Mouse (Mus musculus): ENCODE data around the gene Rassf2. TPM values are rescaled to one million over a fixed set of nuclear protein-coding genes. Genes with fewer than 3 reads are reported as not detected.

Rassf2 gene
- polyA plus RNA-seq, 1 experiment from 2014 or later: 11.3 TPM

DNA sequence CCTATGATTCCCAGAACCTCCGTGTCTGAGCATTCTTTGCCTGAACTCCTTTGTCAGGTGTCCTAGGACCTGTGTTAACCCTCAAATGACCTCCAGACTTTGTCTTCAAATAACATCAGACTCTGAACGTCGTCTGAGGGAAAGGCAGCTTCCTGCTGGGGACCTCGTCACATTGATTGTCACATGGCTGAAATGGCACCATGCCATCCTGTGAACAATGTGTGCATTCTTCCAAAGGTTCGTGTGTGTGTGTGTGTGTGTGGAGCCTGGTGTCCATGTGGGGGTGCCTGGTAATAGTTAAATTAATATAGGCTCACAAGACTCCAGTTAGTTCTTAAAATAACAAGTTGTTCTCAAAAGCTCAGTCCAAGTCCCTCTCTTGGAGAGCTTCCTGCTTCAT is 32.7 kb downstream of the Rassf2 start:
- 51% methylated on average over 5 of the region's 5 CpGs for WGBS
- 0 out of 2 replicates have a peak, but pooled peaks cover 9% of the 10 kb centered on the region for H3K27me3 ChIP-seq
- peaks cover 2% of the 10 kb centered on the region; the same call in 1 of the 2 replicates for H3K36me3 ChIP-seq
- peaks cover 45% of the 10 kb centered on the region for H3K4me1 ChIP-seq
- no peak overlapping the region for H3K4me2 ChIP-seq
- H3K27ac ChIP-seq: no peak overlapping the region
- no peak for ATAC-seq (replicated peaks; ENCODE audit: low FRiP score)
- H3K9ac ChIP-seq: no peak overlapping the region
- no peaks in the 10 kb centered on the region for H3K9me3 ChIP-seq (replicated peaks)
- H3K4me3 ChIP-seq (replicated peaks): no peak overlapping the region

GRCm38 (mm10) chr2:131996369-131996768 is 33.7 kb downstream of the Rassf2 start:
- H3K27ac ChIP-seq: no peak overlapping the region
- WGBS: 62% methylated on average over 7 of the region's 7 CpGs
- no peak overlapping the region for H3K4me2 ChIP-seq
- H3K4me1 ChIP-seq: peaks cover 38% of the 10 kb centered on the region
- H3K27me3 ChIP-seq: 0 out of 2 replicates have a peak, but pooled peaks cover 9% of the 10 kb centered on the region
- H3K4me3 ChIP-seq (replicated peaks): no peak overlapping the region
- no peak overlapping the region for H3K9ac ChIP-seq
- peaks cover 2% of the 10 kb centered on the region; the same call in 1 of the 2 replicates for H3K36me3 ChIP-seq
- H3K9me3 ChIP-seq (replicated peaks): no peaks in the 10 kb centered on the region
- ATAC-seq (replicated peaks; ENCODE audit: low FRiP score): no peak

DNA sequence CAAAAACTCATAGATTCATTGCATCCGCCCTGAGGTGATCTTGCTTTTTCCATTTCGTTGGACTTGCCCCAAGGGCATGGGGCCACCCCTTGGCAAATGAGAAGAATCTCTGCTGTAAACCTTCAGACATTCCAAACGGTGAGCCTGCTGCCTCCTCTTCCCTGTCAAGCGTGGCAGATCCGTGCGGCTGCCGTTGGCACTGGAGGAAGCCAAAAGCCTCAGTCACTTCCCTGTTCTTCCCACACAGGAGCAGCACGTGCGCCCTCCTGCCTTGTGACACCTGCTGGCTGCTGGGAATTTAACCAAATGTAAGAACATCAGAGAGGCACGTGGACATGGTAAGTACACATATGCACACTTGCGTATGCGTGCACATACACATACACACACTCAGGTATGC is 34.3 kb downstream of the Rassf2 start:
- no peaks in the 10 kb centered on the region for H3K36me3 ChIP-seq
- 64% methylated on average over 12 of the region's 12 CpGs for WGBS
- no peak overlapping the region for H3K4me2 ChIP-seq
- H3K27ac ChIP-seq: no peak overlapping the region
- 0 out of 2 replicates have a peak, but pooled peaks cover 9% of the 10 kb centered on the region for H3K27me3 ChIP-seq
- no peaks in the 10 kb centered on the region for H3K9me3 ChIP-seq (replicated peaks)
- no peak overlapping the region for H3K9ac ChIP-seq
- ATAC-seq (replicated peaks; ENCODE audit: low FRiP score): no peak
- H3K4me1 ChIP-seq: peaks cover 40% of the 10 kb centered on the region
- H3K4me3 ChIP-seq (replicated peaks): no peak overlapping the region

DNA sequence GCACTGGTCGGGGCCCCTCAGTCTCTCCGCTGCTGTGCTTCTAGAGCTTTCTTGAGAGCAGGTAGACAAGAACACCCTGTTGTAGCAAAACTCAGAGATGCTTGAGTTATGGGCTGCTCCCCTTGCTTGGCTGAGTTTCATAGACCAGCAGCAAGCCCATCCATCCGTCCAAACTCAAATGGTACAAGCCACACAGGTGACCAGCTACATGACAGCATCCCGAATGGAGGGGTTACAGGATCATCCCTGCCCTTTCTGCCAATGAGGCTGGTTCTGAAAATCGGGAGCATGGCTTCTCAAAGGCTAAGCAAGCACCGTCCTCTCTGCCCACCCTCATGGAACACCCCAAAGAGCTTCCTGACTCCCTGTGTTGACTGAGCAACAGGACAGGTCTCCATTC is 35.1 kb downstream of the Rassf2 start:
- H3K4me2 ChIP-seq: no peak overlapping the region
- H3K4me3 ChIP-seq (replicated peaks): no peak overlapping the region
- 0 out of 2 replicates have a peak, but pooled peaks cover 9% of the 10 kb centered on the region for H3K27me3 ChIP-seq
- H3K9ac ChIP-seq: no peak overlapping the region
- 91% methylated on average over 6 of the region's 6 CpGs for WGBS
- H3K4me1 ChIP-seq: peaks cover 40% of the 10 kb centered on the region
- no peak for ATAC-seq (replicated peaks; ENCODE audit: low FRiP score)
- no peak overlapping the region for H3K27ac ChIP-seq
- no peaks in the 10 kb centered on the region for H3K9me3 ChIP-seq (replicated peaks)
- H3K36me3 ChIP-seq: no peaks in the 10 kb centered on the region

GRCm38 (mm10) chr2:131993563-131994088 is 36.4 kb downstream of the Rassf2 start:
- Histone ChIP-seq H3K4me1 (peaks cover 40% of the 10 kb centered on the region), H3K4me2 (peak overlapping the region; percentile 30), H3K9me3 (replicated peaks) (no peaks in the 10 kb centered on the region), H3K27me3 (0 out of 2 replicates have a peak, but pooled peaks cover 9% of the 10 kb centered on the region), H3K4me3 (replicated peaks) (no peak overlapping the region), H3K27ac (peak overlapping the region; percentile 43; the same call in 1 of the 2 replicates), H3K36me3 (no peaks in the 10 kb centered on the region), H3K9ac (no peak overlapping the region)
- ATAC-seq (replicated peaks; ENCODE audit: low FRiP score): peak; percentile 84
- WGBS: 19% methylated on average over 14 of the region's 14 CpGs

DNA sequence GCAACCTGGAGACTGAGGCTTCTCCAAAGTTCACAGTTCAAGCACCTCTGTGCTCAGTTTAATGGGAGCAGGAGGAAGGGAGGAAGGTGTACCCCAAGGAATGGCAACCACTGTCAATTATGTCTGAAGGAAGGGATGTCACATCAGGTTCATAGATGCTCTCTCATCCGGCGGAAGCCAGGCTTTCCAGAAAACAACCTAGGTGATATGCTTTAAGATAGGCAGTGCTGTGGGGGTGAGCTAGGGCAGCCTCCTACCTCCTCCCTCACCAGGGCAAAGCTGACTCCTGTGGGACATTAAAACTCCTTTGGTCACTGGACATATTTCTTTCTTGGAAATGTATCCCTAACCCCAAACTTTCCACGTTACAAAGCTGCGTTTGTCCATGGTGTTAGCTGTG is 36.9 kb downstream of the Rassf2 start:
- ATAC-seq (replicated peaks; ENCODE audit: low FRiP score): no peak
- 0 out of 2 replicates have a peak, but pooled peaks cover 9% of the 10 kb centered on the region for H3K27me3 ChIP-seq
- H3K9me3 ChIP-seq (replicated peaks): no peaks in the 10 kb centered on the region
- peak overlapping the region; percentile 43; the same call in 1 of the 2 replicates for H3K27ac ChIP-seq
- no peak overlapping the region for H3K9ac ChIP-seq
- 45% methylated on average over 4 of the region's 4 CpGs for WGBS
- peaks cover 40% of the 10 kb centered on the region for H3K4me1 ChIP-seq
- H3K36me3 ChIP-seq: no peaks in the 10 kb centered on the region
- no peak overlapping the region for H3K4me3 ChIP-seq (replicated peaks)
- H3K4me2 ChIP-seq: peak overlapping the region; percentile 30

DNA sequence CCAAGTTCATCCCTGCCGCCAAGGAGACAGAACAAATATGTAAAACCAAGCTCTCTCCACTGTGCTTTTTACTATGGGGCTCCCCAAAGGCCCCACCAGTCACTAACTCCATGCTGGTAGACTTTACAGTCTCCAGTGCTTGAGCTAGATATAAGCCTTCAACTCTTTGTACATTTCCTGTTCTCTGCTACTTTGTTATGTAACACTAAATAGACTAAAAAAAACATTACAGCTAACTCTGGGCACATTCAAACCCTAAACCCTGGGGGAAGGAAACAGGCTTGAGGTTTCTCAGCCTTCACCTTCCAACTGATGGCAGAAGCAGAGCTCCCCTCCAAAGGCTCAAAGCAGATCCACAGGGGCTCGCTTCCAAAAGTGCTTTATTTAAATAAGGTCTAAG is 37.6 kb downstream of the Rassf2 start:
- no peak for ATAC-seq (replicated peaks; ENCODE audit: low FRiP score)
- H3K27ac ChIP-seq: no peak overlapping the region
- H3K27me3 ChIP-seq: 0 out of 2 replicates have a peak, but pooled peaks cover 9% of the 10 kb centered on the region
- no peaks in the 10 kb centered on the region for H3K9me3 ChIP-seq (replicated peaks)
- H3K4me3 ChIP-seq (replicated peaks): no peak overlapping the region
- H3K4me2 ChIP-seq: no peak overlapping the region
- no peak overlapping the region for H3K9ac ChIP-seq
- peaks cover 40% of the 10 kb centered on the region for H3K4me1 ChIP-seq
- H3K36me3 ChIP-seq: no peaks in the 10 kb centered on the region
- 86% methylated on average over 2 of the region's 2 CpGs for WGBS

- no peak for ATAC-seq (replicated peaks; ENCODE audit: low FRiP score)
- Histone ChIP-seq H3K4me3 (replicated peaks) (no peak overlapping the region), H3K9me3 (replicated peaks) (no peaks in the 10 kb centered on the region), H3K36me3 (no peaks in the 10 kb centered on the region), H3K4me2 (no peak overlapping the region), H3K4me1 (peaks cover 11% of the 10 kb centered on the region), H3K9ac (no peak overlapping the region), H3K27me3 (no peaks in the 10 kb centered on the region), H3K27ac (no peak overlapping the region)
- WGBS: 66% methylated on average over 2 of the region's 2 CpGs
Measured at GRCm38 (mm10) chr2:131988550-131988949, 41.5 kb downstream of the Rassf2 start.

DNA sequence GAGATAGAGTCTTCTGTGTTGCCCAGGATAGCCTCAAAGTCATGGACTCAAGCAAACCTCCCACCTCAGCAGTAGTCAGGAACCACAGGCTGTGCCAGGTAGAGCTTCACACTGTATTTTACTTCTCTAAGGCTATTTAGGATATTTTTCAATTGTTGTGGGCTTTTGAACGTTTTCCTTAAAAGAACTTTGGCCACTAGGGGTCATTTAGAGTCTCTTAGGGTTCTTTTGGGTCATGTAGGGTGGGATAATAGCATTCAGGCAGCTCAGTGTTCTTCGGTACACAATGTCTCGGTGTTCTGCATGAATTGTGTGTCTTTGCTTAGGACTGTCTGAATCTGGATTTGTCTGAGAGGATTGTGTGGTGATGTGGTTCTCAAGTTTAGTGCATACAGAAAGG is 42.1 kb downstream of the Rassf2 start:
- Histone ChIP-seq H3K27ac (no peak overlapping the region), H3K36me3 (no peaks in the 10 kb centered on the region), H3K9me3 (replicated peaks) (no peaks in the 10 kb centered on the region), H3K4me2 (no peak overlapping the region), H3K4me1 (peaks cover 5% of the 10 kb centered on the region), H3K9ac (no peak overlapping the region), H3K4me3 (replicated peaks) (no peak overlapping the region), H3K27me3 (no peaks in the 10 kb centered on the region)
- ATAC-seq (replicated peaks; ENCODE audit: low FRiP score): no peak
- WGBS: 47% methylated on average over 3 of the region's 3 CpGs

DNA sequence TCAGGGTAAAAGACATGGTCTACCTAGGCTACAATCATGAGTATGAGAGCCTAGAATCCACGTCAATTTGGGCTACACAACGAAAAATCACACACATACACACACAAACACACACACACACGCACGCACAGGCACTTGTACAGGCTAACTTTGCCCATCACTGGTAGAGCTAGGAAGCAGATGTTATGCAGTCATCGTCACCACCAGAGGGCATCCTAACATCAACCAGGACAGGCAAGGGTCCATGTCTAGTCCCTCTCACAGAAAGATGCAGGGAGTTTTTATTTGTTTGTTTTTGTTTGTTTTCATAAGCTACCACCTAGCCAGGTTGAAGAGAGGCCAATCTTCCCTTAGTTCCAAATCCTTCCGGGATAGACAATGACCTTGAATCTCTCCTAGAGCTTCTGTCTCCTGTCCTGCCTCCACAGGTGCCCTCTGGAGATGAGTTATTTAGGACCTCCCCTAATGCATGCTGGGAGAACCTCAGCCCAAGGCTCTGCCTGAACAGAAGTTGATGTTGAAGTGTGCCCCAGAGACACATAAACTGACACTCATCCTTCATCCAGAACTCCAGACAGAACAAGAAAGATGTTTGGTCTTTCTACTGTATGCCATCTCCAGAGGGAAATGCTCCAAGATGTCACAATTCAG is 47.4 kb downstream of the Rassf2 start:
- ATAC-seq (replicated peaks; ENCODE audit: low FRiP score): peak; percentile 81
- 27% methylated on average over 6 of the region's 6 CpGs for WGBS

DNA sequence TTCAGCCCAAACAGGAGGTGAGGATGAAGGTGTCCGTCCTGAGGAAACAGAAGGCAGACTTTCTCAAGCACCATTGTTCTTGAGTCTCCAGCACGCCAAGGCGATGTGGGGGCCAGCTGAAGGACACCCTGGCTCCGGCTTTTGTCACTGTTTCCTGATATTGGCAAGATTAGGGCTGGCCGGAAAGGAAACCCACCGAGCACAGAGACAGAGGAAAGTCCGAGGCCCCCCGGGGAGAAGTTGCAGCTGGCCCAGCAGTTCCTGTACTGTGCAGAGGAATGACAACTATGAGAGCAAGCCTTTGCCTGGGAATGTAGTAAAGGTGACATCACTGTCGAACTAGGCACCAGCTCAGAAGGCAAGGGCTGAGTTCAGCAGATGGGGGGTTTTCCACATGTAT is 49.2 kb downstream of the Rassf2 start:
- Histone ChIP-seq H3K36me3 (no peaks in the 10 kb centered on the region), H3K9me3 (replicated peaks) (0 out of 2 replicates have a peak, but pooled peaks cover 7% of the 10 kb centered on the region), H3K27ac (no peak overlapping the region), H3K4me1 (peaks cover 2% of the 10 kb centered on the region; the same call in 1 of the 2 replicates), H3K4me2 (no peak overlapping the region), H3K27me3 (0 out of 2 replicates have a peak, but pooled peaks cover 4% of the 10 kb centered on the region), H3K4me3 (replicated peaks) (no peak overlapping the region), H3K9ac (no peak overlapping the region)
- ATAC-seq (replicated peaks; ENCODE audit: low FRiP score): no peak; the same call in 1 of the 2 replicates
- WGBS: 53% methylated on average over 9 of the region's 9 CpGs

More for the DNA sequence above, 47.4 kb downstream of the Rassf2 start:
- no peak overlapping the region for H3K27ac ChIP-seq
- H3K9ac ChIP-seq: no peak overlapping the region
- 0 out of 2 replicates have a peak, but pooled peaks cover 4% of the 10 kb centered on the region for H3K27me3 ChIP-seq
- H3K9me3 ChIP-seq (replicated peaks): 0 out of 2 replicates have a peak, but pooled peaks cover 6% of the 10 kb centered on the region
- no peaks in the 10 kb centered on the region for H3K36me3 ChIP-seq
- no peak overlapping the region for H3K4me3 ChIP-seq (replicated peaks)
- H3K4me1 ChIP-seq: peaks cover 2% of the 10 kb centered on the region; the same call in 1 of the 2 replicates
- no peak overlapping the region for H3K4me2 ChIP-seq

DNA sequence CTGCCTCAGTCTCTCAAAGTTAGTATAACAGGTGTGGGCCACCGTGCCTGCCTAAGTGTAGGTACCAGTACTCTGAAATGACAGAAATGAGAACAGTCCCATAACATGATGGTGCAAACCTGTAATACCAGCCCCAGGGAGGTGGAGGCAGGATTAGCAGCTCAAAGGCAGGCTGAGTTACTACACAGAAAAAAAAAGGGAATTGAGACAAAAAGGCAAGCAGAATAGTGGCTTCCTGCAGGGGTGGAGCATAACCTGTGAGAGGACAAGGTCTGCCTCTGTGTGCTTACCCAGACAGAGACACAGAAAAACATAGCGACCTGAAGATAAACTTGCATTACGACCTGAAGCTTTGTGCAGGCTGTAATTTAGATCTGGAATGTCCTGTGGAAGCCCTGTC is 53.4 kb downstream of the Rassf2 start:
- no peaks in the 10 kb centered on the region for H3K36me3 ChIP-seq
- 67% methylated on average over 3 of the region's 3 CpGs for WGBS

More for the DNA sequence above, 53.4 kb downstream of the Rassf2 start:
- Histone ChIP-seq H3K27me3 (0 out of 2 replicates have a peak, but pooled peaks cover 4% of the 10 kb centered on the region), H3K27ac (no peak overlapping the region), H3K4me2 (no peak overlapping the region), H3K4me1 (peaks cover 2% of the 10 kb centered on the region; the same call in 1 of the 2 replicates), H3K4me3 (replicated peaks) (no peak overlapping the region), H3K9ac (no peak overlapping the region), H3K9me3 (replicated peaks) (0 out of 2 replicates have a peak, but pooled peaks cover 7% of the 10 kb centered on the region)
- no peak for ATAC-seq (replicated peaks; ENCODE audit: low FRiP score)
